Mouse (Mus musculus) testis, adult 2 months (tissue): ENCODE results near the gene Abcc9. TPM values are rescaled to one million over a fixed set of nuclear protein-coding genes. Genes with fewer than 3 reads are reported as not detected.
"Not testable (repeated sequence)": the region's sequence is repeated elsewhere in the genome, so short reads cannot be mapped to it uniquely, and the experiment has no call there.

Experiments
- H3K27ac ChIP-seq: fragments of 200-500 bp; 2 replicates; pipeline ENCODE4 v1.5.1; 2012; ENCODE audit warnings: low read depth, low read length; ENCODE audit not compliant: control insufficient read depth, insufficient read depth
- H3K27me3 ChIP-seq: fragments of 200-500 bp; 2 replicates; pipeline ENCODE4 v1.6.1; 2012; ENCODE audit warnings: mild to moderate bottlenecking, low read length, moderate library complexity; ENCODE audit not compliant: control insufficient read depth, insufficient read depth
- H3K36me3 ChIP-seq: fragments of 200-500 bp; 2 replicates; pipeline ENCODE4 v1.6.1; 2012; ENCODE audit warnings: mild to moderate bottlenecking, low read length; ENCODE audit not compliant: control insufficient read depth, insufficient read depth
- H3K4me1 ChIP-seq: fragments of 200-500 bp; 2 replicates; pipeline ENCODE4 v1.6.1; 2012; ENCODE audit warnings: low read length; ENCODE audit not compliant: control insufficient read depth, insufficient read depth
- H3K4me3 ChIP-seq: fragments of 200-500 bp; 2 replicates; pipeline ENCODE4 v1.5.1; 2012; ENCODE audit warnings: low read depth, mild to moderate bottlenecking, low read length, moderate library complexity, mixed read lengths; ENCODE audit not compliant: control insufficient read depth
- CTCF ChIP-seq: fragments of 200-500 bp; IDR thresholded peaks from 2 replicates; pipeline ENCODE4 v1.5.1; 2012; ENCODE audit warnings: low read depth, mild to moderate bottlenecking, inconsistent platforms, low read length, moderate library complexity; ENCODE audit not compliant: control insufficient read depth, insufficient read depth, insufficient replicate concordance
- POLR2A ChIP-seq: fragments of 200-500 bp; IDR thresholded peaks from 2 replicates; pipeline ENCODE4 v1.6.1; 2012; ENCODE audit warnings: low read depth, mild to moderate bottlenecking, inconsistent platforms, low read length, moderate library complexity; ENCODE audit not compliant: control insufficient read depth
- polyA plus RNA-seq: library from polyadenylated mRNA; depleted of rRNA; stranded (reverse); fragments of >200 nt; gene quantifications from 2 replicates; pipeline ENCODE4 v1.2.3, GENCODE M21; 2012

Abcc9 gene
- polyA plus RNA-seq, 1 experiment: 0.78 TPM

DNA sequence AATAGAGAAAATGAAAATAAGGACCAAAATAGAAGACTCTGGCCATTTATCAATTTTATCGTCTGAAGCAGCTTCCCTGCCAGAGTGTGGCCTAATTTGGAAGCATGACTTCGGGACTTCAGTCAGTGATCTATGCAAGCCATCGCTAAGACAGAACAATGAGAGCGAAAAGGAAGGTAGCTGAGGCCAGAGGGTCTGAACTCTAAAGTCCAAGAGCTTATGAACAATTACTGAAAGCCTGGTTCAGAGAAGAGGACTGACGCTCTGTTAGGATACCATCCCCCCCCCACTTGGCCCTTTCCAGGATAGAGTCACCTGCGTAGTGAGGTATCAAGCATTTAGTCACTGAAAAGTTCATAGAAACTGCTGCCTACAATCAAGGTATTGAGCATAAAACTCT lies 33.3 kb downstream of the Abcc9 start:
- H3K4me1 ChIP-seq: peaks cover 3% of the 10 kb centered on the region; the same call in 1 of the 2 replicates
- H3K27ac ChIP-seq: no peak overlapping the region
- no peaks in the 10 kb centered on the region for H3K36me3 ChIP-seq
- no peak for TF ChIP-seq POLR2A
- no peak overlapping the region for H3K4me3 ChIP-seq
- no peaks in the 10 kb centered on the region for H3K27me3 ChIP-seq

DNA sequence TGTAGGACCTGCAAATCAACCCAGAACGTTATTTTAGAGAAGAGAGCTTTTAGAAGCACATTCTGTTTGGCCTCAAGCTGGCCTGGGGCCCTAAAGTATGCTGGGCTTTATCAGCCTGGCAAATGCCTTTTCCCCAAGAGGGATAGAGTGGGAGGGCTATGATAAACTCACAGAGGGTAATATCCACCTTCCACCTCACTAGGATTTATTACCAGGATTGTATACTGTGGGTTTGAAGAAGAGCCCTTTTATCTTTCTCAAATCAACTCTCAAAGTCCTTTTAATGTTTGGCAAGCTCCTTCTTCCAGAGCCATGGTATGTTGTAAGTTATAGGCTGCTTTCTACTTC lies 33.7 kb downstream of the Abcc9 start:
- TF ChIP-seq POLR2A (no peak), CTCF (no peak)
- no peak overlapping the region for H3K4me3 ChIP-seq
- no peaks in the 10 kb centered on the region for H3K27me3 ChIP-seq
- peaks cover 3% of the 10 kb centered on the region for H3K4me1 ChIP-seq
- no peaks in the 10 kb centered on the region for H3K36me3 ChIP-seq
- no peak overlapping the region for H3K27ac ChIP-seq

DNA sequence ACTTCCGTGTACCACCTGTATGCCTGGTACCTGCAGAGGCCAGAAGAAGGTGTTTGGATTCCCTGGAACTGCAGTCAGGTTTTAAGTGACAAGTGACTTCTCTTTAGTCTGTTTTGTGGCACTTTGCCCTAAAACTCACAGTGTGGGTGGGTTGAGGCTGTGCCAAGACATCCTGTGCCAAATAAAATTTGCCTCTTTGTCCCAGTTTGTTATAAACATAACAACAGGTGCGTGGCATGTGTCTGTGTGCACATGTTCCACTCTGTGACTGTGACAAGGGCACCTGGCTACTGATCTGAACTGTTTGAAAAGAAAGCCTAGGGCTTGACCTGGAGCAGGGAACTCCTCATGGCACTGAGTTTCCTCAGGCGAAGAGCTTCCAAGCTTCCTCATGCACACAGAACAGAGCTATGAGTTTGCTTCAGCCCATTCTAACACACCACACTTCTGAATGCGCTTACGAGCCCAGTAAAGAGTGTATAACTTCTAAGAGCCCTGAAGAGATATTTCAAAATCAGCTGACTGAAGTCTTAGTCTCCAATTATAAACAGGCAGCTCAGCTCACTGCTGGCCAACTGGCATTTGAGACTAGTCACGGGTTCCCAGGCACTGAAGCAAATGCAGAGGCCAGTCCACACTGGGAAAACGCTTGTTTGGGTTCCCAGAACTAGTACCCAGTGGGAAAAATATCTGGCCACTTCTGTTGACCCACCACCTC lies 34.3 kb downstream of the Abcc9 start:
- Histone ChIP-seq H3K27ac (no peak overlapping the region), H3K4me1 (peaks cover 7% of the 10 kb centered on the region), H3K36me3 (no peaks in the 10 kb centered on the region), H3K4me3 (no peak overlapping the region), H3K27me3 (no peaks in the 10 kb centered on the region)
- TF ChIP-seq CTCF: no peak
- no peak for TF ChIP-seq POLR2A

DNA sequence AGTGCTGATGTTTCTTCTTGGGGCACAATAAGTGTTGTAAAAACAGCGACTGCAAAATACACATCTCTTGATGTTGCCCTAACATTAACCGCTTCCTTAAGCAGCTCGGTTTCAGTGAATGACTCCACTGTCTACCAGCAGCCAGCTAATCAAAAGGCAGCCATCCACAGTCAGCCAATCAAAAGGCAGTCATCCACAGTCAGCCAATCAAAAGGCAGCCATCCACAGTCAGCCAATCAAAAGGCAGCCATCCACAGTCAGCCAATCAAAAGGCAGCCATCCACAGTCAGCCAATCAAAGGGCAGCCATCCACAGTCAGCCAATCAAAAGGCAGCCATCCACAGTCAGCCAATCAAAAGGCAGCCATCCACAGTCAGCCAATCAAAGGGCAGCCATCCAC lies 40.1 kb downstream of the Abcc9 start:
- H3K4me1 ChIP-seq, H3K36me3 ChIP-seq, H3K27ac ChIP-seq, H3K27me3 ChIP-seq: not testable (repeated sequence)
- peak overlapping the region; percentile 67; the same call in 1 of the 2 replicates for H3K4me3 ChIP-seq

DNA sequence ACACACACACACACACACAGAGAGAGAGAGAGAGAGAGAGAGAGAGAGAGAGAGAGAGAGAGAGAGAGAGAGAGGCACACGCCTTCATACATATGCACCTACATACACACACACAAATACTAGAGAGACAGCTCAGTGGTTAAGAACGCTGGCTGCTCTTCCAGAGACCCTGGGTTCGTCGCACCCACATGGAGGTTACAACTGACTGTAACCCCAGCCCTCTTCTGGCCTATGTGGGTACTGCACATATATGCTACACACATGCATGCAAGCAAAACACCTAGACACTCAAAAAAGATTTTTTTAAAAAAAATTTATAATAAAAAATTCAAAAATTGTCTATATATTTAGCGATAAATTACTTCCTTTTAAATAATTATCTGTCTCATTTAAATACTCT lies 43.1 kb downstream of the Abcc9 start:
- Histone ChIP-seq H3K27ac (no peak overlapping the region), H3K4me3 (no peak overlapping the region), H3K36me3 (no peaks in the 10 kb centered on the region), H3K27me3 (no peaks in the 10 kb centered on the region), H3K4me1 (peaks cover 6% of the 10 kb centered on the region)
- TF ChIP-seq POLR2A: no peak
- no peak; the same call in 1 of the 2 replicates for TF ChIP-seq CTCF

DNA sequence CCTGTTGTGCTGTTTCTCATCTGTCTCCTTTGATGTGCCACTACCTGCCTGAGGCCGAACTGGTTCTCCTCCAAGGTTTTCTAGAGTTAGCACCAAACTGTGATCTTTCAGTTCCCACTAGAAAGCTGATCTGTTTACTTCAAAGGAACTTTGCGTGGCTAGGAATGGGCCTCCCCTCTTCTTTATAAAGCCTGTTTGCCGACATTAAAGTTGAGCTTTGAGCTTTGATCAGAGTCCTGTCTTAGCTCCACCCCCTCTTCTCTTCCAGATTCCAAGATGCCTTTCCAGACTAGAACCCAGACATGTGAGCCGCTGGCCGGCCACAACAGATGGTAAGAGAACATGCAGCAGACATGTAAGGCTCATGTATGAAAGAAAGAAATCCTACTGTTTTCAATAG lies 47.6 kb downstream of the Abcc9 start:
- TF ChIP-seq CTCF: no peak
- TF ChIP-seq POLR2A: no peak

DNA sequence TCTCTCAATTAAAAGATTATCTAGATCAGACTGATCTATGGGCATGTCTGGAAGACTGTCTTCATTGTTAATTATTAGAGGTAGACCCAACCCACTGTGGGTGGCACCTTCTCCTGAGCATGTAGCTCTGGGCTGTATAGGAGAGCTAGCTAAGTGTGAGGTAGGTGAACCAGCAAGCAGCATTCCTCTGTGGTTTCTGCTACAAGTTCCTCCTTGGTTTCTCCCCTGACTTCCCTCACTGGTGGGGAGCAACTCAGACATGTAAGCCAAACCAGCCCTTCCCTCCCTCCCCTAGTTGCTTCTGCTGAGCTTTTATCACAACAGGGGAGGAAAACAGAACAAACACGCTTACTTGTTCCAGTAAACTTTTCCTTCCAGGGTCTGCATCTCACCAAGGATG lies 49.9 kb downstream of the Abcc9 start:
- no peaks in the 10 kb centered on the region for H3K27me3 ChIP-seq
- H3K4me3 ChIP-seq: no peak overlapping the region
- H3K27ac ChIP-seq: no peak overlapping the region
- H3K4me1 ChIP-seq: no peaks in the 10 kb centered on the region
- H3K36me3 ChIP-seq: no peaks in the 10 kb centered on the region
- TF ChIP-seq POLR2A (no peak), CTCF (no peak)

More for the DNA sequence above, 47.6 kb downstream of the Abcc9 start:
- no peak overlapping the region for H3K27ac ChIP-seq
- no peaks in the 10 kb centered on the region for H3K27me3 ChIP-seq
- no peak overlapping the region for H3K4me3 ChIP-seq
- H3K36me3 ChIP-seq: no peaks in the 10 kb centered on the region
- H3K4me1 ChIP-seq: no peaks in the 10 kb centered on the region

DNA sequence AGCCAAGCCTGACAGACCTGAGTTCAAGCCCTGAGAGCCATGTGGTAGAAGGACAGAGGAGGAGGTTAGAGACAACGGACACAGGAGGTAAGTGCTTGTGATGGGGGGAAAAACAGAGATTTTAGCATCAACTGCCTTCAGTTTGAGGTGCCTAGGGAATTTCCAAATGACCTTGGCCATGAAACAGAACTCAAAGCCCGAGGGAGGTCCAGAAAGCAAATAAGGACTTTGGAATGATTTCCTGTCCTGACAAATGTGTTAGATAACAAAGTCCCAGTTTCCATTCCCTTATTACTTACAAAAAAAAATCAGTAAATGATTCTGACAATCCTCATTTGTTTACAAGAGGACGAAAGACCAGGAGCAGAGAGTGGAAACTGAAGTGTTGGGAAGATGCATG lies 52.8 kb downstream of the Abcc9 start:
- TF ChIP-seq POLR2A: no peak
- TF ChIP-seq CTCF: no peak
- no peak overlapping the region for H3K27ac ChIP-seq
- H3K4me1 ChIP-seq: no peaks in the 10 kb centered on the region
- H3K36me3 ChIP-seq: no peaks in the 10 kb centered on the region
- H3K4me3 ChIP-seq: no peak overlapping the region
- H3K27me3 ChIP-seq: no peaks in the 10 kb centered on the region
